Mouse (Mus musculus) adrenal gland, adult 2 months (tissue): ENCODE results near the gene Usp42. TPM values are rescaled to one million over a fixed set of nuclear protein-coding genes. Genes with fewer than 3 reads are reported as not detected.

Experiments used
- DNase-seq: peaks from one replicate; pipeline ENCODE4 v3.0.0; 2021
- long read RNA-seq: library from polyadenylated mRNA; stranded (forward); transcript quantifications from one replicate; pipeline ENCODE4 v2.0.0, GENCODE M21; 2021
- polyA plus RNA-seq: library from polyadenylated mRNA; depleted of rRNA; stranded (reverse); fragments of >200 nt; gene quantifications from 2 replicates; pipeline ENCODE4 v1.2.3, GENCODE M21; 2012; rRNA removed
- total RNA-seq, 2 experiments: library from RNA; stranded (reverse); gene quantifications; 2 replicates each; pipeline ENCODE4 v1.2.3; 2021

Usp42 gene
- 10 to 100 TPM; 13.1 to 14.6 TPM for total RNA-seq
- 6.2 and 6.8 TPM in 2 replicates for polyA plus RNA-seq
- long read RNA-seq, full-length matches to known transcripts: 3 of 4 reads
- long read RNA-seq, partial matches to known transcripts: 1 of 4 reads
- long read RNA-seq, other reads (novel, unspliced or antisense): 0 of 4 reads

- peak; percentile 98 for DNase-seq
These were observed at the start of gene Usp42 for GRCm38 (mm10) chr5:143732180-143732891. TSS of gene Usp42 (minus strand) at chr5:143732280.

GRCm38 (mm10) chr5:143760508-143760907 lies 28.4 kb upstream of the Usp42 start:
- no peak for DNase-seq

- no peak for DNase-seq
These were observed 27.5 kb upstream of the Usp42 start for GRCm38 (mm10) chr5:143759554-143759953.

GRCm38 (mm10) chr5:143757755-143758443 lies 25.8 kb upstream of the Usp42 start:
- peak; percentile 94 for DNase-seq

GRCm38 (mm10) chr5:143755529-143756141 lies 23.6 kb upstream of the Usp42 start:
- no peak for DNase-seq

GRCm38 (mm10) chr5:143749630-143750208 lies 17.6 kb upstream of the Usp42 start:
- no peak for DNase-seq

GRCm38 (mm10) chr5:143731483-143732112 lies 482 bp downstream of the Usp42 start:
- DNase-seq: peak; percentile 56

- DNase-seq: no peak
These were observed 1.2 kb downstream of the Usp42 start for GRCm38 (mm10) chr5:143730915-143731314.

GRCm38 (mm10) chr5:143721962-143722361 lies 10.1 kb downstream of the Usp42 start:
- DNase-seq: no peak

GRCm38 (mm10) chr5:143712011-143712800 lies 19.9 kb downstream of the Usp42 start:
- DNase-seq: peak; percentile 65

- peak; percentile 83 for DNase-seq
These were observed 20.8 kb downstream of the Usp42 start for GRCm38 (mm10) chr5:143711326-143711725.

GRCm38 (mm10) chr5:143706822-143707200 lies 25.3 kb downstream of the Usp42 start:
- no peak for DNase-seq

GRCm38 (mm10) chr5:143706030-143706821 lies 25.9 kb downstream of the Usp42 start:
- peak; percentile 41 for DNase-seq

- DNase-seq: no peak
These were observed 26.5 kb downstream of the Usp42 start for GRCm38 (mm10) chr5:143705659-143705982.

GRCm38 (mm10) chr5:143704875-143705658 lies 27.0 kb downstream of the Usp42 start:
- no peak for DNase-seq

GRCm38 (mm10) chr5:143701074-143701473 lies 31.0 kb downstream of the Usp42 start:
- DNase-seq: no peak

- no peak for DNase-seq
These were observed 31.8 kb downstream of the Usp42 start for GRCm38 (mm10) chr5:143700247-143700646.

GRCm38 (mm10) chr5:143698454-143698853 lies 33.6 kb downstream of the Usp42 start:
- DNase-seq: no peak

- DNase-seq: no peak
These were observed 35.8 kb downstream of the Usp42 start for GRCm38 (mm10) chr5:143696323-143696722.

GRCm38 (mm10) chr5:143690926-143691325 lies 41.2 kb downstream of the Usp42 start:
- no peak for DNase-seq
